Mouse (Mus musculus) C3H10T1/2 (cell line): ENCODE data around the gene Mbtd1. TPM values are rescaled to one million over a fixed set of nuclear protein-coding genes. Genes with fewer than 3 reads are reported as not detected.

Source experiments
- polyA plus RNA-seq, 2 experiments: library from polyadenylated mRNA; unstranded; fragments of >200 nt; fragmentation: generic; extraction: Trizol; gene quantifications; one replicate each; pipeline ENCODE4 v1.2.1; 2012; ENCODE audit warnings: missing spikeins in 2 of 2

Mbtd1 gene
- polyA plus RNA-seq: 1 to 10 TPM in 1 of 2 experiments, under 1 TPM in 1; 0.56 to 3.9 TPM

GRCm38 (mm10) chr11:93885572-93886410 is at the start of gene Mbtd1, which contains the start of gene Utp18:
Mbtd1 (plus strand) TSS chr11:93885852.
Utp18 (minus strand) TSS chr11:93885766.

GRCm38 (mm10) chr11:93956159-93956558 is 70.5 kb downstream of the Mbtd1 start, which contains the start of gene Nme2:
Nme2 (minus strand) TSS chr11:93956259.

GRCm38 (mm10) chr11:93968005-93968847 is 82.6 kb downstream of the Mbtd1 start, which contains the start of the genes Gm20390 and Nme1:
Gm20390 (minus strand) TSS chr11:93968293.
Nme1 (minus strand) TSS chr11:93968521.

GRCm38 (mm10) chr11:93995720-93996305 is 110.2 kb downstream of the Mbtd1 start, which contains the start of gene Spag9:
Spag9 (plus strand) TSS chr11:93996091.

Other genes starting within 250 kb of the Mbtd1 start
- 1 to 10 TPM; 1.8 to 8.1 TPM for gene Utp18, start 86 bp upstream of the Mbtd1 start, polyA plus RNA-seq
- 1,000 to 10,000 TPM; 1,374 to 2,533 TPM for gene Nme2, start 70.4 kb downstream of the Mbtd1 start, polyA plus RNA-seq
- 100 to 1,000 TPM; 308 to 475 TPM for gene Gm20390, start 82.4 kb downstream of the Mbtd1 start, polyA plus RNA-seq
- 100 to 1,000 TPM in 1 of 2 experiments, 10 to 100 TPM in 1; 89.2 to 121 TPM for gene Nme1, start 82.7 kb downstream of the Mbtd1 start, polyA plus RNA-seq
- 10 to 100 TPM in 1 of 2 experiments, under 1 TPM in 1; 0.98 to 16.6 TPM for gene Spag9, start 110.2 kb downstream of the Mbtd1 start, polyA plus RNA-seq